Mouse (Mus musculus): ENCODE data around the gene Nrxn2. TPM values are rescaled to one million over a fixed set of nuclear protein-coding genes. Genes with fewer than 3 reads are reported as not detected.

Nrxn2 gene
- polyA plus RNA-seq, 1 experiment: 0.17 TPM

DNA sequence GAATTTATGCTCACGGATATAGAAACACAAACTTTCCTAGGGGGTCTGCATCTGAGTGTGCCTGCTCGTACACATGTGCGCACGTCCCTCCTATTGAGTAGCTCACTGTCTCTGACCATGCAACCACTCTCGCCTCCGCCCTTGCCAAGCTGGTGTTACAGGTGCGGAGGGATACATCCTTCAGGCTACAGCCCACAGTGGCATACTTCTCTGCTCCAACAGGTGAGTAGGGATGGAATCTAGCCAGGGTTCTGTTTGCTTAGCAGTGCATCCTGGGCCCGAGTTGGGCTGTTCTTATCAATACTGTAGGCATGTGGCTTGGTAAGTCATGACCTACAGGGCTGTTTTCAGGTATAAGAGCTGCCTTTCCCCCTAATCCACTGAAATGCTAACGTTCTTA lies 107.5 kb downstream of the Nrxn2 start:
- TF ChIP-seq GATA1 (IDR thresholded peaks at IDR 0.05; ENCODE audit: low read length): no peak

DNA sequence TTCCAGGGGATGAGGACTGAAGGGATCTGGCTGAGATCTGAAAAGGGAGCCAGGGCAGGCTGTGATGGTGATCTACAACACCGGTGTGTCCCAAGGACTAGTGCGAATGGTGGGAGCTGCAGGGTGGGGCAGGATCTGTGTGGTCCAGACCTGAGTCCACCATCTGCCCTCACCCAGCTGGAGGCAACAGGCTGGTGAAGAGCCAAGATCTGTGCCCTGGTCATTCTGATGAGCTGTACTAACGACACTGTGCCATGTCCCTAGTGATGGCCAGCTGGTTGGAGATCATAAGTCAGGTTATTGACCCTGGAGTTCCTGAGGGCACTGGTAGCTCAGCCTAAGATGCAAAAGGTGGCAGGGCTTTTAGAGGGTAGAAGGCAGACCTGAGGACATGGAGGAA lies 108.9 kb downstream of the Nrxn2 start:
- no peak for TF ChIP-seq GATA1 (IDR thresholded peaks at IDR 0.05; ENCODE audit: low read length)

DNA sequence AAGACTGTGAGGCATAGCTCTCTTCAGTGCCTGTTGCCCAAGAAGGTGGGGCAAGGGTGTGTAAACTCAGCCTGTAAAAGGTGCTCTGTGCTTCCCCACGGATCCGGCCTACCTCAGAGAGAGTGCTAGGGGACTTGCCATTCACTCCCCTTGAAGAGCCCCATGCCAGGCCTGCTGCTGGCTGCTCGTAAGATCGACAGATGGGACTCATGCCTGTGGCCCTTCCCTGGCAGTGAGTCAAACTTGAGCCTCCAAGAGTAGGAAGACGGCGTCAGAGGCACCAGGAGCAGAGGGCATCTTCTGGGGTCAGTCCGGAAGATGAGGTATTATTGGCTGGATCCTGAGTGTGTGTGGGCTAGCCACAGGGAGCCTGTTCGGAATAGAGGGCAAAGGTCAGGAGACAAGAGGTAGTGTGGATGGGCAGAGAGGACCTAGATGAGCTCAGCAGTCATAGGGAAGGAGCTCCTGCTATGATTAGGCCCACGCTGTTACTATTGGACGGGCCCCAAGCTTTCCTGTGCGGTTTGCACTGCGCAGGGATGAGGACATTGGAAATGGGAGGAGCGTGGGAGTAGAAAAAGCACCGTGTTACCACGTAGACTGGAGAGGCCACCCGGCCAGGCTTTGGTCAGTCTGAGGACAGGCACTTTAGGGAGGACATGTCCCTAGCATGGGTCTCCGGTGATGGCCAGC lies 109.5 kb downstream of the Nrxn2 start:
- no peak for TF ChIP-seq GATA1 (IDR thresholded peaks at IDR 0.05; ENCODE audit: low read length)

DNA sequence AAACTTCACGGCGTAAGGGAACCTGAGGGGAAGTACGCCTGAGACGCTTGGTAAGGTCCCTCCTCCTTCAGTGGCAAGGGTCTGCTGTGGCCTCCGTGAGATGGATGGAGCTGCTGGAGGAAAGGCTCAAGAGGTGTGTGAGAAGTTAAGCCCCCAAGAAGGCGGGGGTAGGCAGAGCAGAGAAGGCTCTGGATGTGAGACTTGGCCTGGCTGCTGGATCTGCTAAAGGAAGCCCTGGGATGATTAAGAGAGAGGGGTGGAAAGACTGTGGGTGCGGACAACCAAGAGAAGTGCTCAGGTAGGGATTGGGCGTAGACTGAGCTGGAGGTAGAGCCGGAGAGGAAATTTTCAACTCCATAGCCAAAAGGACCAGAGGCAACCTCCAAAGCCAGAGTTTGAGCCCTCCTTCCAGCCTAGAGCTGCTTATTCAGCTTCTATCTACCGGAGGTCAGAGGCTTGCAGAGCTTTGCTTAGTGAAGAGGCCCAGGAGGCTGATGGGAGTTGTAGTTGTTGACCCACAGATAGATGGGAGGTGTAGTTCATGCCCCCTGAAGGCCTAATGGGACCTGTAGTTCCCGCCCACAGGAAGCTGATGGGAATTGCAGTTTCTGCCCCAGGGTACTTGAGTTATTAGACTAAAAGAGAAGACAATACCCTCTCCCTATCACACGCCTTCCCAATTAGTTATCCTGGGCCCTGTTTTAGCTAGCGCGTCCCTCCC lies 110.9 kb downstream of the Nrxn2 start:
- TF ChIP-seq GATA1 (IDR thresholded peaks at IDR 0.05; ENCODE audit: low read length): no peak

DNA sequence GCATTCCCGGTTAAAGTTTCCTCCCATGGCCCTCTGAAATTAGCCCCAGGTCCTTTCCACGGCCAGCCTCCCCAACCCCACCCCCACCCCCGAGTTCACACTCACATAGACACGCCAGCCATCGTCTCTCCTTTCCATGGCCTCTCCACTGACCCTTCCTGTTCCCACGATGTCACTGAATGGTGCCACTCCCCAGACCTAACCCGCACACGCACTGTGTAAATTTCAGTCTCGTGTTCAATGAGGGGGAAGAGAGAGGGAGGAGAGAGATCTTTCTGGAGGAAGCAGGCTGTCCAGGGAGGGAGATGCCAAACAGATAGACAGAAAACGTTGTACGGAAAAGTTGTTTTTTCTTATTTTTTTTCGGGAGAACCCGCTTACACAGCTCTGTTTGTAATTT lies 111.8 kb downstream of the Nrxn2 start:
- no peak for TF ChIP-seq GATA1 (IDR thresholded peaks at IDR 0.05; ENCODE audit: low read length)

DNA sequence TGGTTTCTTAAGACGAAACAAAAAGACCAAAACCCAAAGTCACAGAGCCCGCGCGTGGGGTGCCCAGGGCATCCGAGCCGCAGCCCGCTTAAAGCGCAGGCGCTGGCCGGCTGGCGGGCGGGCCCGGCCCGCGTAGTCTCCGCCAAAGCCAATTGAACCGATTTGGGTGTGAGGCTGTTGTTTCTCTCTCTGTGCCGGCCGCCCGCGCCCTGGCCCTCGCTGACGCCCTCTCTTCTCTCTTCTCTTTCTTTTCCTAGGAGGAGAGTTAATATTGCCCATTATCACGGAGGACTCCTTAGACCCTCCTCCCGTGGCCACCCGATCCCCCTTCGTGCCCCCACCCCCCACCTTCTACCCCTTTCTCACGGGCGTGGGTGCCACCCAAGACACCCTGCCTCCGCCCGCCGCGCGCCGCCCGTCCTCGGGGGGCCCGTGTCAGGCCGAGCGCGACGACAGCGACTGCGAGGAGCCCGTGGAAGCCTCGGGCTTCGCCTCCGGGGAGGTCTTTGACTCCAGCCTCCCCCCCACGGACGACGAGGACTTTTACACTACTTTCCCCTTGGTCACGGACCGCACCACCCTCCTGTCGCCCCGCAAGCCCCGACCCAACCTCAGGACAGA lies 112.6 kb downstream of the Nrxn2 start:
- TF ChIP-seq GATA1 (IDR thresholded peaks at IDR 0.05; ENCODE audit: low read length): no peak

DNA sequence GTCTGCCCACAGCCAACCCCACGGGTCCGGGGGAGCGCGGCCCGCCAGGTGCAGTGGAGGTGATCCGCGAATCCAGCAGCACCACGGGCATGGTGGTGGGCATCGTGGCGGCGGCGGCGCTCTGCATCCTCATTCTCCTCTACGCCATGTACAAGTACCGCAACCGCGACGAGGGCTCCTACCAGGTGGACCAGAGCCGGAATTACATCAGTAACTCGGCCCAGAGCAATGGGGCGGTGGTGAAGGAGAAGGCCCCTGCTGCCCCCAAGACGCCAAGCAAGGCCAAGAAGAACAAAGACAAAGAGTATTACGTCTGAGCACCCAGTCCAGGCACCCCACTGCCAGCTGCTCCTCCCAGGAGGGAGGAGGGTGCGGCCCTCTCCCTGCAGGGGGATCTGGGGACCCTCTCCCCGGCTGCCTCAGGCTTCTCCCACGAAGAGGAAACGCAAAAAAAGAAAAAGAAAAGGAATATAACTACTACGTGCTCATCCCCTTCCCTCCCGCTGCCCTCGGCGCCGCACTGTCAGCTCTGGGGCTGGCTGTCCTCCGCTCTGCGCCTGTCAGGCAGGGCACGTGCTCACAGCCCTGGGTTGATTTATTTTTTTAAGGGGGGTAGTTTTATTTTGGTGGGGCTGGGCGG lies 113.4 kb downstream of the Nrxn2 start:
- TF ChIP-seq GATA1 (IDR thresholded peaks at IDR 0.05; ENCODE audit: low read length): no peak

DNA sequence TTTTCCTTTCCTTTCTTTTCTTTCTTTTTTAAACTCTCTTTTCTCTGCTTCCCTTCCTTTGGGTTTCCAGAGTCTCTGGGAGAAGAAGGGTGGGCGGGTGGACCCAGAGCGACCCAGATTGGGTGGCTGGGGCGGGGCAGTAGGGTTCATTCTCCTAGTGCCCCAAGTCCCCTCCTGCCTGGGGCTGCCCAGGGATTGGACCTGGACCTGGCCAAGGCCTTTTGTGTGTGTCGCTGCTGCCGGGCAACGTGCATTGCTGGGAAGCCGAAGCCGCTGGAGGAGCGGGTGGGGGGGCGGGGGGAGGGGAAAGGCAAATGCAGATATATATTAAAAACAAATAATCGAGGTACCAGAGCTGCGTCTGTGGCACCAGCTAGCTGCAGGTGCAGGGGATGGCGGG lies 114.1 kb downstream of the Nrxn2 start:
- TF ChIP-seq GATA1 (IDR thresholded peaks at IDR 0.05; ENCODE audit: low read length): no peak

DNA sequence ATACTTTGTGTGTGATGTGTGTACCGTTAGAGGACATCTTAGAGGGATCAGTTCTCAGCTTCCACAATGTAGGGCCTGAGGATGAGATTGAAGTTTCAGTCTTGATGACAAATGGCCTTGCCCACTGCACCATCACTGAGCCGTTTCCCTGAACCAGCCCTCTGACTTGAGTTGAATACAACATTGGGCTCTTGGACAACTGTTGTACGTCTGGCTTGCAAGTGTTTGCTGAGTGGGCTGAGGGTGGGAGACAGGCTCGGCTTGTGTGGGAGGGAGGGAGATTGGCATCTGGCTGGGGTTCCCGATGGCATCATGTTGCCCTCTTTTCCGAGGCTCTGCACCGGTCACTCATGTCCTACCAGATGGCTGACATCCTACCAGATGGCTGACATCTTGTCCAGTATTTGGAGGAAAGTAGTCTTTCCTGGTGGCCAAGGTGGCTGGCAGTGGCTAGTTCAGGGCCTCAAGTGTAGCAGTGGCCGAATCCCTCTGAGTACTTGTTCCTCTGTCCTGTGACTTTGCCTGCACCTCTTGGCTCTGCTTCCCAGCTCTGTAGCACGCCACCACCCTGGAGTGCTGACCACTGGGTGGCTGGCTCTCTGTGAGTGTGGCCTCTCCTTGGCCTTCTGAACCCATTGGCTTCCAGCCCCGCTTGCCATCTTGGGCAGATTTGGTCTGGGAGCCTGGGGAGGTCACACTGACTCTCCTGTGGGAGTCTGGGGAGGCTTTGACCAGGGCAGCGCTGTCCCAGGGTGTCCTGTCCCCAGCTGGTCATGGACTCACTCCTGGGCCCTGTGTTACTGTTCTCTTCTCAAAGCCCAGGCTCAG lies 115.0 kb downstream of the Nrxn2 start:
- TF ChIP-seq GATA1 (IDR thresholded peaks at IDR 0.05; ENCODE audit: low read length): no peak

DNA sequence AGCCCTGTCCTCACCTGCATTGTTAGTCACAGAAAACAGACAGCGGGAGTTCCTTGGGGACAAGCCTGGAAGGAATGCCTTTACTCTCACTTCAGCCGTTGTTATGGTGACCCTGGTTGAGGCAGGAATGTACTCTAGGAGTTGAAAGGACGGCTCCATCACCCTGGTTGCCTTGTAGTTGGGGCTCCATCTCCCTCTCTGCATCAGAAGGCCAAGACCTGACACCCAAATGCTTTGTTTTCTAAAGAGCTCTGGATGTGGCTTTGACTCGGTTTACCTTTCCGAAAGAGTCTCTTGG lies 115.5 kb downstream of the Nrxn2 start:
- TF ChIP-seq GATA1 (IDR thresholded peaks at IDR 0.05; ENCODE audit: low read length): no peak

DNA sequence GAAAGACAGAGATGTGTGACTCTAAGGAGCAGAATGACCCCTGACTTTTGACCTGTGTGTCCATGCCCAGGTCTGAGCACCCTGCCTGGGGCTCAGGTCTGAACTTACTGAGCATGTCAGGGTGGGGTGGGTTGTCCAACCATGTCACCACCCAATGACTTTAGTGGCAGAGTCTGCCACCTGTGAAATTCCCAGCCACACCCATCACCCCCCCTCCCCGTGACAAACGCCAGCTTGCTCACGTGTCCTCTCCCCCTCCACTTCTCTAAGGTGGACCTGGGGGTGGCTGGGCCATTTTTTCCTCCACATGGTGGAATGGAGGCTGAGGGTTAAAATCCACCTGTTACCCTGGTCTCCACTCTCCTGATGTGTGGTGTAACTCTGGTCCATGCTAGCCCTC lies 117.7 kb downstream of the Nrxn2 start:
- TF ChIP-seq GATA1 (IDR thresholded peaks at IDR 0.05; ENCODE audit: low read length): no peak

DNA sequence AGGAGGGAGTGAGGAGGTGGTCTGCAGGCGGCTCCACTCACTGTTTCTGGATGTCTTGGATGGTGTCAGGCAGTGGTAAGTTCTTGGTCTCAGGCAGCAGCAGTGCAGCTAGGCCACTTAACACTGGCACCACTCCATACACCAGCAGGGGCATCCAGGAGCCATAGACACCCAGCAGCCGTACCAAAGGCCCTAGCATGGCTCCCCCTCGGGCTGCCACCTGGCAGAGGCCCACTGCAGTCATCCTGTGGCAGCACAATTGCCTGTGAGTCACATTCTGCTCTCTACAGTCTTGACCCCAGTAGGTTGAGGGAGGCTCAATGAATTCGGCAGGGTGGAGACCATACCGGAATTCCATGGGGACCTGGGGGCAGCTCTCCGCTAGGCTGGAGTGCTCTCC lies 118.2 kb downstream of the Nrxn2 start:
- no peak for TF ChIP-seq GATA1 (IDR thresholded peaks at IDR 0.05; ENCODE audit: low read length)

DNA sequence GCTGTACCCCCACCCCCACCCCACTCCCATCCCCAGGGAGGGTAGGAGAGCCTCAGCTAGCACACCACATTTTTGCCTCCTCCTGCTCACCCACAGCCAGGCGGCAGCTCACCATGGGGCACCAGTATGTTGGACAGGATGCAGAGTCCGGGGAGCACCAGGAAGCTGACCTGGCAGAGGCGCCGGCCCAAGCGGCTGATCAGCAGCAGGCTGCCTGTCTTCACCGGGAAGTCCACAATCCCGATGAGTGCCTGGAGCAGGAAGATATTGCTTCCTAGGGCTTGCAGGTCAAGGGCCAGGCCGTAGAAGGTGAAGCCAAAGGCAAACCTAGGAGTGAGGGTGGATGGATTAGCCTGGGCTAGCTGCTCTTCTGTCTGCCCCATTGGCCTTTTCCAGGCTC lies 119.0 kb downstream of the Nrxn2 start:
- TF ChIP-seq GATA1 (IDR thresholded peaks at IDR 0.05; ENCODE audit: low read length): no peak

DNA sequence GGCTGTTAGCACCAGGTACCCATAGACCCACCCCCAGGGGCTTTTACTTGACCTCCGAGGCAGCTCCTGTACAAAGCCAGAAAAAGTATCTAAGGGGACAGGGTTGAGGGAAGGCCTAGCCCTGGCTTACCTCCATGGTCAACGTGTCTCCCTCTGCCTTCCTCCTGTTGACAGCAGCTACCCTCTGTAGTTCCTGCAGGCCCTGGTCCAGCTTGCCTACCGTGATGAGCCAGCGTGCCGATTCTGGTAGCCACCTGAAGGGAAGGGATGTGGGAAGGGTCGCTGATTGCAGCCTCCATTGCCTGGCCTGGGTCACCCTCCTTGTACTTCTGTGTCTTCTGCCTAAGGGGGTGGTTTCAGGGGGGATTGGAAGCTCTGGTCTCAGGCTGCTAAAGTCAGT lies 120.0 kb downstream of the Nrxn2 start:
- no peak for TF ChIP-seq GATA1 (IDR thresholded peaks at IDR 0.05; ENCODE audit: low read length)

DNA sequence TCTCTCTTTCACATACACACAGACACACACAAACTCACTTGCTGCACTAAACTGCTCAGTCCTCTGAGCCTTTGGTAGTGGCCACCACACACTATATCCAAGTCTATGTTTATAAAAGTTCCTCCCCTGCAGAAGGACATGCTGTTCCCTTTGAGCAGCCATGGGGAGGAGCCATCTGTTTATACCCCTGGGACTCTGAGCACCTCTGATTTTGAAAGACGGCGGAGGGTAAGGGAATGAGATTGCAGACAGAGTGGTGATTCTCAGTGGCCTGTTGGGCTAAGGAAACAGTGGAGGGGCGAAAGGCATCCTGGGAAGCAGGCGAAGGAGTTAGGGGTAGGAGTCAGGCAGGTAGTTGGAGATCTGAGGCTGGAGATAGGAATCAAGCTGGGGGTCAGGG lies 121.1 kb downstream of the Nrxn2 start:
- TF ChIP-seq GATA1 (IDR thresholded peaks at IDR 0.05; ENCODE audit: low read length): no peak

DNA sequence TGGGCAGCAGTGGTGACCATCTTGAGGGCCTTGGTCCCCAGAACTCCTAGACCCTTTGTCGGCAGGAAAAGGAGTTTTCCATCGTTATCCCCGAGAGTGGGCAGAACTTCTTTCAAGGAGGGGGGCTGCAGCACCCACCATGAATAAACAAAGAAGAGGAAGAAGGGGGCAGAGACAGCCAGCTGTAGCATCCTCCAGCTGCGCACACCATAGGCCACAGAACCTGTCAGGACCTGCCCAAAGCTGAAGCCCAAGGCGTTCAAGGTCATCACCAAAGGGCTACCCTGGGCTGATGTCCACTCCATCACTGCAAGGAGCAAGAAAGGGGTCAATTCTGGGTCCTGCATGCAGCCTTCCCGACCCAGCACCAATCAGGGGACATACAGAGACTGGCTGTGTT lies 121.7 kb downstream of the Nrxn2 start:
- no peak for TF ChIP-seq GATA1 (IDR thresholded peaks at IDR 0.05; ENCODE audit: low read length)
